Mouse (Mus musculus): ENCODE data around the gene Fcamr. TPM values are rescaled to one million over a fixed set of nuclear protein-coding genes. Genes with fewer than 3 reads are reported as not detected.

Fcamr gene
- total and polyA plus RNA-seq, 3 experiments: 0.17 to 1.7 TPM; not detected in 1

DNA sequence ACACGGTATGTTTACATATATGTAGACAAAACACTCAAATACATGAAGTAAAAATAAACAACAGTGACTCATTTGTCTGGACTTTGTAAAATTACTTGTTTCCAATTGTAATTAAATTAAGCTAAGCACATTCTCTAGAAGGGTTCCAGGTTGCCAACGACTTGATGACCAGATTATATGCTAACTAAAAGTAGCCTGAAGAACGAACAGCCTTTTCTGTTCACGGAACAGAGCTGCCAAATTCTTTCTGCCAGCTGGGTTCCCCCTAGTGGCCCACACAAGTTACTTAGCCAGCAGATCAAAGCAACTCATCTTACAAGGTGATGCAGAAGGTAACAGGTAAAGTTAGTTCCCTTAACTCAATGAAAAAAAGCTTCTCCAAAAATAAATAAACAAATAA is 16.6 kb upstream of the Fcamr start:
- H3K9ac ChIP-seq (ENCODE audit: insufficient read depth, low read depth): no peak overlapping the region
- TF ChIP-seq MXI1 (IDR thresholded peaks at IDR 0.05; ENCODE audit: low read depth, low read length) (no peak), USF2 (conservative IDR thresholded peaks at IDR 0.05; ENCODE audit: low read depth, low read length) (no peak), KAT2A (IDR thresholded peaks at IDR 0.05; ENCODE audit: insufficient replicate concordance, low read length) (no peak), RAD21 (IDR thresholded peaks at IDR 0.05; ENCODE audit: low read depth, low read length) (peak; percentile 70), TCF12 (IDR thresholded peaks at IDR 0.05; ENCODE audit: low read depth, low read length) (no peak), SIN3A (IDR thresholded peaks at IDR 0.05; ENCODE audit: low read length) (0 out of 2 replicates have a peak, but pooled peaks have one; percentile 12), TBP (conservative IDR thresholded peaks at IDR 0.05; ENCODE audit: low read depth, low read length) (no peak), CHD1 (IDR thresholded peaks at IDR 0.05; ENCODE audit: low read depth, low read length) (no peak), POLR2AphosphoS2 (IDR thresholded peaks at IDR 0.05; ENCODE audit: low read depth, low read length) (no peak), SMC3 (IDR thresholded peaks at IDR 0.05; ENCODE audit: low read depth, low read length) (peak; percentile 83), MAZ (IDR thresholded peaks at IDR 0.05; ENCODE audit: low read depth, low read length) (no peak), UBTF (IDR thresholded peaks at IDR 0.05; ENCODE audit: low read depth, low read length) (no peak), ETS1 (conservative IDR thresholded peaks at IDR 0.05; ENCODE audit: low read depth, low read length) (no peak), USF1 (IDR thresholded peaks at IDR 0.05; ENCODE audit: low read depth, low read length) (no peak), MYC (IDR thresholded peaks at IDR 0.05; ENCODE audit: low read depth, low read length) (no peak), EP300 (IDR thresholded peaks at IDR 0.05; ENCODE audit: low read length) (no peak), PAX5 (IDR thresholded peaks at IDR 0.05; ENCODE audit: low read length) (no peak), ZMIZ1 (IDR thresholded peaks at IDR 0.05; ENCODE audit: low read depth, low read length) (no peak), NRF1 (IDR thresholded peaks at IDR 0.05; ENCODE audit: low read depth, low read length) (no peak), JUN (IDR thresholded peaks at IDR 0.05; ENCODE audit: insufficient read depth, low read depth, low read length) (no peak), MAX (IDR thresholded peaks at IDR 0.05; ENCODE audit: low read length) (no peak), HCFC1 (IDR thresholded peaks at IDR 0.05; ENCODE audit: low read depth, low read length) (no peak), MAFK (IDR thresholded peaks at IDR 0.05; ENCODE audit: insufficient replicate concordance, low read length) (no peak), CTCF (conservative IDR thresholded peaks at IDR 0.05 in 1 of 2, IDR thresholded peaks at IDR 0.05 in 1 of 2; ENCODE audit: low read depth in 2 of 2, low read length in 2 of 2) (peak; percentile 28 to 78; a peak in 3 of 4 replicates), CHD2 (IDR thresholded peaks at IDR 0.05; ENCODE audit: low read length) (no peak), E2F4 (IDR thresholded peaks at IDR 0.05; ENCODE audit: insufficient replicate concordance, low read depth, low read length) (no peak), POLR2A (IDR thresholded peaks at IDR 0.05; ENCODE audit: low read depth, low read length) (no peak), GABPA (IDR thresholded peaks at IDR 0.05; ENCODE audit: insufficient replicate concordance, low read depth, low read length) (no peak), MEF2A (IDR thresholded peaks at IDR 0.05; ENCODE audit: borderline replicate concordance, low read depth, low read length) (no peak)
- no peak overlapping the region for H3K4me3 ChIP-seq (replicated peaks in 1 of 3; ENCODE audit: low read depth in 2 of 3, low read length in 2 of 3, poor library complexity in 1 of 3)
- peak overlapping the region; percentile 67; the same call in 1 of the 2 replicates for H3K4me2 ChIP-seq (ENCODE audit: insufficient read depth, low read depth, poor library complexity, severe bottlenecking)
- no peaks in the 10 kb centered on the region for H3K36me3 ChIP-seq (replicated peaks in 1 of 2; ENCODE audit: control insufficient read depth in 1 of 2, insufficient read depth in 1 of 2, low read length in 1 of 2)
- no peaks in the 10 kb centered on the region for H3K79me2 ChIP-seq (replicated peaks; ENCODE audit: control insufficient read depth, extremely low read depth, insufficient read depth, poor library complexity, severe bottlenecking)
- in situ Hi-C loops (cut with MboI; ENCODE audit: low pct_ligation_motif_present, low pct_unique_long_range_greater_than_20kb, low sequenced_read_pairs): loop anchor here (5.0 to 10.0 kb wide), 2 partner anchors 92 to 229 kb away; no protein-coding TSS in a partner anchor
- DNase-seq (ENCODE audit: extremely low read depth): peak; percentile 53
- dilution Hi-C loops (cut with MboI; ENCODE audit: extremely low pct_ligation_motif_present, extremely low pct_unique_long_range_greater_than_20kb, low sequenced_read_pairs): no loop called here
- no peaks in the 10 kb centered on the region for H3K4me1 ChIP-seq (ENCODE audit: control insufficient read depth in 1 of 2, insufficient read depth in 2 of 2)
- H3K27ac ChIP-seq (ENCODE audit: insufficient read depth, low read depth): no peak overlapping the region
- no peaks in the 10 kb centered on the region for H3K27me3 ChIP-seq (replicated peaks)
- no peaks in the 10 kb centered on the region for H3K9me3 ChIP-seq (replicated peaks; ENCODE audit: low read length)
